In genomic region chr8:87833339-87833738, GRCm38 (mm10) we compare ENCODE assay signal across 9 mouse cellular contexts.
A peak's percentile ranks its signal among the peaks of the same experiment; 100 is the strongest.
DNase-seq lines count a peak whose midpoint lies in the region; ATAC-seq lines count a peak whose summit lies in the region.
"Had no signal": no experiment of that assay in that cellular context is flagged by ENCODE, and none has a peak within 500 bp of the region (broad histone marks: within the 10 kb centered on the region; RNA-seq: fewer than 3 reads in every experiment).

No protein-coding gene starts in this region.

- no peak for ATAC-seq in kidney, embryonic 16.5 days (ENCODE audit: low FRiP score, low TSS enrichment)
- no peak for ATAC-seq in hindbrain, embryonic 12.5 days (ENCODE audit: low FRiP score)

- 57% methylated on average over 13 of the region's 13 CpGs for whole genome bisulfite sequencing in kidney, embryonic 16.5 days
- WGBS in embryonic facial prominence, embryonic 10.5 days = 23% methylated on average over 13 of the region's 13 CpGs
- 16% methylated on average over 13 of the region's 13 CpGs for WGBS in hindbrain, embryonic 12.5 days

- H3K27me3 ChIP-seq in kidney, embryonic 16.5 days (ENCODE audit: insufficient read depth, low read length) = no peaks in the 10 kb centered on the region
- no peaks in the 10 kb centered on the region for H3K27me3 ChIP-seq in embryonic facial prominence, embryonic 10.5 days (replicated peaks; ENCODE audit: low read depth, poor library complexity, severe bottlenecking)
- no peaks in the 10 kb centered on the region for H3K27me3 ChIP-seq in hindbrain, embryonic 12.5 days
- H3K27me3 ChIP-seq: liver, embryonic 13.5 days had no signal

- no peak for DNase-seq in kidney, postnatal 25 days
- DNase-seq in embryonic facial prominence, embryonic 10.5 days (ENCODE audit: low spot score) = peak; percentile 52
- peak; percentile 52 for DNase-seq in neural tube, embryonic 10.5 days (ENCODE audit: extremely low spot score, low spot score)
- DNase-seq in spleen, postnatal 14 days (ENCODE audit: low spot score in 2 of 2) = no peak
- no peak for DNase-seq in spleen, postnatal 4 days (ENCODE audit: low spot score in 2 of 2)
- DNase-seq: kidney, adult 2 months; liver, embryonic 13.5 days had no signal

- no peaks in the 10 kb centered on the region for H3K9me3 ChIP-seq in kidney, embryonic 16.5 days (ENCODE audit: low read length)
- no peaks in the 10 kb centered on the region for H3K9me3 ChIP-seq in embryonic facial prominence, embryonic 10.5 days
- no peaks in the 10 kb centered on the region for H3K9me3 ChIP-seq in hindbrain, embryonic 12.5 days (replicated peaks)
- H3K9me3 ChIP-seq: liver, embryonic 13.5 days had no signal

- peaks cover 76% of the 10 kb centered on the region for H3K4me1 ChIP-seq in kidney, embryonic 16.5 days (ENCODE audit: insufficient read depth, low read length)
- H3K4me1 ChIP-seq in embryonic facial prominence, embryonic 10.5 days = peaks cover 100% of the 10 kb centered on the region
- peaks cover 84% of the 10 kb centered on the region for H3K4me1 ChIP-seq in hindbrain, embryonic 12.5 days

- H3K27ac ChIP-seq in kidney, embryonic 16.5 days (ENCODE audit: low read length) = no peak overlapping the region
- peak overlapping the region; percentile 94 for H3K27ac ChIP-seq in embryonic facial prominence, embryonic 10.5 days (replicated peaks)
- H3K27ac ChIP-seq in hindbrain, embryonic 12.5 days = peak overlapping the region; percentile 87
- H3K27ac ChIP-seq: liver, embryonic 13.5 days had no signal

- no peak overlapping the region for H3K4me2 ChIP-seq in kidney, embryonic 16.5 days (replicated peaks; ENCODE audit: low read depth, low read length)
- 0 out of 2 replicates have a peak overlapping the region, but pooled peaks have one; percentile 21 for H3K4me2 ChIP-seq in hindbrain, embryonic 12.5 days (replicated peaks)
- H3K4me2 ChIP-seq: liver, embryonic 13.5 days had no signal

- no peak overlapping the region for H3K4me3 ChIP-seq in kidney, embryonic 16.5 days (ENCODE audit: low read length)
- H3K4me3 ChIP-seq in embryonic facial prominence, embryonic 10.5 days = peak overlapping the region; percentile 36; the same call in 1 of the 2 replicates
- H3K4me3 ChIP-seq in hindbrain, embryonic 12.5 days = no peak overlapping the region
- H3K4me3 ChIP-seq: liver, embryonic 13.5 days had no signal

- H3K36me3 ChIP-seq in kidney, embryonic 16.5 days (ENCODE audit: insufficient read depth, low read length) = no peaks in the 10 kb centered on the region
- no peaks in the 10 kb centered on the region for H3K36me3 ChIP-seq in embryonic facial prominence, embryonic 10.5 days (replicated peaks)
- no peaks in the 10 kb centered on the region for H3K36me3 ChIP-seq in hindbrain, embryonic 12.5 days
- H3K36me3 ChIP-seq: liver, embryonic 13.5 days had no signal

- 0 out of 2 replicates have a peak overlapping the region, but pooled peaks have one; percentile 14 for H3K9ac ChIP-seq in kidney, embryonic 16.5 days (replicated peaks; ENCODE audit: low read length)
- 0 out of 2 replicates have a peak overlapping the region, but pooled peaks have one; percentile 18 for H3K9ac ChIP-seq in hindbrain, embryonic 12.5 days
- H3K9ac ChIP-seq: liver, embryonic 13.5 days had no signal

Comparison
In these comparisons a context has a peak if more than half of its experiments do, and no peak if none do; other contexts are left out.
1. DNase-seq: peak in embryonic facial prominence, embryonic 10.5 days (single experiment) and neural tube, embryonic 10.5 days (single experiment); none in kidney, postnatal 25 days (0 of 2), spleen, postnatal 14 days (0 of 2) and spleen, postnatal 4 days (0 of 2).